Mouse (Mus musculus) hindbrain, embryonic 10.5 days (tissue): ENCODE data around the gene Scrn1. TPM values are rescaled to one million over a fixed set of nuclear protein-coding genes. Genes with fewer than 3 reads are reported as not detected.

Experiments used
- DNase-seq: peaks from one replicate; pipeline ENCODE4 v3.0.0-alpha.2; 2017; ENCODE audit warnings: low spot score
- H3K27ac ChIP-seq: fragments of 300-500 bp; sonication (generic); 2 replicates; pipeline ENCODE4 v1.5.1; 2016; ENCODE audit warnings: mild to moderate bottlenecking, moderate library complexity
- H3K27me3 ChIP-seq: fragments of 300-500 bp; sonication (generic); 2 replicates; pipeline ENCODE4 v1.6.1; 2016; ENCODE audit warnings: mild to moderate bottlenecking; ENCODE audit not compliant: poor library complexity, insufficient read depth, severe bottlenecking
- H3K36me3 ChIP-seq: fragments of 300-500 bp; sonication (generic); 2 replicates; pipeline ENCODE4 v1.6.1; 2016; ENCODE audit warnings: mild to moderate bottlenecking, moderate library complexity
- H3K4me1 ChIP-seq: fragments of 300-500 bp; sonication (generic); replicated peaks from 2 replicates; pipeline ENCODE4 v1.6.1; 2016; ENCODE audit warnings: mild to moderate bottlenecking
- H3K4me3 ChIP-seq: fragments of 300-500 bp; sonication (generic); 2 replicates; pipeline ENCODE4 v1.5.1; 2016; ENCODE audit warnings: mild to moderate bottlenecking, moderate library complexity
- H3K9me3 ChIP-seq: fragments of 300-500 bp; sonication (generic); 2 replicates; pipeline ENCODE4 v1.6.1; 2016; ENCODE audit warnings: mild to moderate bottlenecking, moderate library complexity
- WGBS: fragments of 180-500 bp; shearing (Covaris S2); methylation state at CpG from one replicate; pipeline ENCODE4 v1.1.7; 2016; 5-methylcytosine and 5-hydroxymethylcytosine counted together
- polyA plus RNA-seq: library from polyadenylated mRNA; unstranded; fragments of >200 nt; fragmentation: Nextera tagmentation; extraction: Ambion mirVana; gene quantifications from 2 replicates; pipeline ENCODE4 v1.2.1, GENCODE M21; 2016

Scrn1 gene
- polyA plus RNA-seq, 1 experiment from 2014 or later, result 60.0 TPM

GRCm38 (mm10) chr6:54478646-54479324 is 87.5 kb downstream of the Scrn1 start:
- Histone ChIP-seq H3K4me3 (no peak overlapping the region), H3K4me1 (peaks cover 11% of the 10 kb centered on the region), H3K9me3 (no peaks in the 10 kb centered on the region), H3K27ac (no peak overlapping the region), H3K27me3 (peaks cover 3% of the 10 kb centered on the region; the same call in 1 of the 2 replicates), H3K36me3 (no peaks in the 10 kb centered on the region)
- DNase-seq, result no peak
- WGBS, result 80% methylated on average over 5 of the region's 5 CpGs

- Histone ChIP-seq H3K27me3 (no peaks in the 10 kb centered on the region), H3K36me3 (no peaks in the 10 kb centered on the region), H3K27ac (peak overlapping the region; percentile 3; the same call in 1 of the 2 replicates), H3K4me3 (no peak overlapping the region), H3K9me3 (no peaks in the 10 kb centered on the region), H3K4me1 (peaks cover 18% of the 10 kb centered on the region)
- 80% methylated on average over 19 of the region's 19 CpGs for WGBS
- DNase-seq, result no peak
Observed at GRCm38 (mm10) chr6:54475926-54476667, 90.2 kb downstream of the Scrn1 start.

- Histone ChIP-seq H3K9me3 (no peaks in the 10 kb centered on the region), H3K36me3 (no peaks in the 10 kb centered on the region), H3K4me3 (no peak overlapping the region), H3K4me1 (peaks cover 23% of the 10 kb centered on the region), H3K27me3 (no peaks in the 10 kb centered on the region), H3K27ac (no peak overlapping the region)
- no peak for DNase-seq
- WGBS, result 71% methylated on average over 8 of the region's 8 CpGs
Observed at GRCm38 (mm10) chr6:54472846-54473715, 93.2 kb downstream of the Scrn1 start.

- no peaks in the 10 kb centered on the region for H3K36me3 ChIP-seq
- no peaks in the 10 kb centered on the region for H3K27me3 ChIP-seq
- H3K4me1 ChIP-seq, result peaks cover 23% of the 10 kb centered on the region
- H3K9me3 ChIP-seq, result no peaks in the 10 kb centered on the region
- H3K4me3 ChIP-seq, result no peak overlapping the region
- 87% methylated on average over 7 of the region's 7 CpGs for WGBS
- H3K27ac ChIP-seq, result no peak overlapping the region
- DNase-seq, result no peak
Observed at GRCm38 (mm10) chr6:54471866-54472265, 94.4 kb downstream of the Scrn1 start.

GRCm38 (mm10) chr6:54467371-54467770 is 98.9 kb downstream of the Scrn1 start:
- 92% methylated on average over 3 of the region's 3 CpGs for WGBS
- no peaks in the 10 kb centered on the region for H3K9me3 ChIP-seq
- no peak overlapping the region for H3K4me3 ChIP-seq
- no peak for DNase-seq
- H3K27me3 ChIP-seq, result no peaks in the 10 kb centered on the region
- H3K27ac ChIP-seq, result no peak overlapping the region
- H3K4me1 ChIP-seq, result 0 out of 2 replicates have a peak, but pooled peaks cover 8% of the 10 kb centered on the region
- no peaks in the 10 kb centered on the region for H3K36me3 ChIP-seq

- H3K27ac ChIP-seq, result no peak overlapping the region
- DNase-seq, result no peak
- H3K27me3 ChIP-seq, result no peaks in the 10 kb centered on the region
- no peak overlapping the region for H3K4me3 ChIP-seq
- no peaks in the 10 kb centered on the region for H3K4me1 ChIP-seq
- H3K9me3 ChIP-seq, result no peaks in the 10 kb centered on the region
- WGBS, result 88% methylated on average over 4 of the region's 4 CpGs
- no peaks in the 10 kb centered on the region for H3K36me3 ChIP-seq
Observed at GRCm38 (mm10) chr6:54464926-54465325, 101.4 kb downstream of the Scrn1 start.

GRCm38 (mm10) chr6:54463701-54464458 is 102.4 kb downstream of the Scrn1 start:
- no peak overlapping the region for H3K4me3 ChIP-seq
- no peaks in the 10 kb centered on the region for H3K9me3 ChIP-seq
- WGBS, result 71% methylated on average over 8 of the region's 8 CpGs
- no peaks in the 10 kb centered on the region for H3K27me3 ChIP-seq
- H3K36me3 ChIP-seq, result no peaks in the 10 kb centered on the region
- no peak for DNase-seq
- H3K27ac ChIP-seq, result no peak overlapping the region
- 0 out of 2 replicates have a peak, but pooled peaks cover 4% of the 10 kb centered on the region for H3K4me1 ChIP-seq

GRCm38 (mm10) chr6:54462766-54463165 is 103.5 kb downstream of the Scrn1 start:
- no peaks in the 10 kb centered on the region for H3K27me3 ChIP-seq
- 89% methylated on average over 6 of the region's 6 CpGs for WGBS
- H3K27ac ChIP-seq, result no peak overlapping the region
- DNase-seq, result no peak
- no peak overlapping the region for H3K4me3 ChIP-seq
- no peaks in the 10 kb centered on the region for H3K9me3 ChIP-seq
- H3K36me3 ChIP-seq, result no peaks in the 10 kb centered on the region
- H3K4me1 ChIP-seq, result 0 out of 2 replicates have a peak, but pooled peaks cover 4% of the 10 kb centered on the region

GRCm38 (mm10) chr6:54460915-54461671 is 105.2 kb downstream of the Scrn1 start:
- Histone ChIP-seq H3K27me3 (no peaks in the 10 kb centered on the region), H3K9me3 (no peaks in the 10 kb centered on the region), H3K4me3 (no peak overlapping the region), H3K36me3 (no peaks in the 10 kb centered on the region), H3K4me1 (0 out of 2 replicates have a peak, but pooled peaks cover 4% of the 10 kb centered on the region), H3K27ac (no peak overlapping the region)
- WGBS, result 78% methylated on average over 13 of the region's 13 CpGs
- DNase-seq, result no peak

- Histone ChIP-seq H3K4me1 (0 out of 2 replicates have a peak, but pooled peaks cover 4% of the 10 kb centered on the region), H3K27me3 (no peaks in the 10 kb centered on the region), H3K27ac (no peak overlapping the region), H3K9me3 (no peaks in the 10 kb centered on the region), H3K36me3 (no peaks in the 10 kb centered on the region), H3K4me3 (no peak overlapping the region)
- DNase-seq, result no peak
- 79% methylated on average over 6 of the region's 6 CpGs for WGBS
Observed at GRCm38 (mm10) chr6:54460172-54460914, 105.9 kb downstream of the Scrn1 start.

- H3K9me3 ChIP-seq, result no peaks in the 10 kb centered on the region
- H3K4me3 ChIP-seq, result no peak overlapping the region
- no peaks in the 10 kb centered on the region for H3K27me3 ChIP-seq
- WGBS, result 78% methylated on average over 7 of the region's 7 CpGs
- no peaks in the 10 kb centered on the region for H3K36me3 ChIP-seq
- H3K4me1 ChIP-seq, result 0 out of 2 replicates have a peak, but pooled peaks cover 4% of the 10 kb centered on the region
- DNase-seq, result no peak
- no peak overlapping the region for H3K27ac ChIP-seq
Observed at GRCm38 (mm10) chr6:54459661-54460060, 106.6 kb downstream of the Scrn1 start.
